Mouse (Mus musculus): Measurements from ENCODE around the gene Arhgdia. TPM values are rescaled to one million over a fixed set of nuclear protein-coding genes. Genes with fewer than 3 reads are reported as not detected.
"Not testable (repeated sequence)": the region's sequence is repeated elsewhere in the genome, so short reads cannot be mapped to it uniquely, and the experiment has no call there.

Arhgdia gene
- total RNA-seq, 4 experiments from 2014 or later: 268 to 314 (median 278) TPM

DNA sequence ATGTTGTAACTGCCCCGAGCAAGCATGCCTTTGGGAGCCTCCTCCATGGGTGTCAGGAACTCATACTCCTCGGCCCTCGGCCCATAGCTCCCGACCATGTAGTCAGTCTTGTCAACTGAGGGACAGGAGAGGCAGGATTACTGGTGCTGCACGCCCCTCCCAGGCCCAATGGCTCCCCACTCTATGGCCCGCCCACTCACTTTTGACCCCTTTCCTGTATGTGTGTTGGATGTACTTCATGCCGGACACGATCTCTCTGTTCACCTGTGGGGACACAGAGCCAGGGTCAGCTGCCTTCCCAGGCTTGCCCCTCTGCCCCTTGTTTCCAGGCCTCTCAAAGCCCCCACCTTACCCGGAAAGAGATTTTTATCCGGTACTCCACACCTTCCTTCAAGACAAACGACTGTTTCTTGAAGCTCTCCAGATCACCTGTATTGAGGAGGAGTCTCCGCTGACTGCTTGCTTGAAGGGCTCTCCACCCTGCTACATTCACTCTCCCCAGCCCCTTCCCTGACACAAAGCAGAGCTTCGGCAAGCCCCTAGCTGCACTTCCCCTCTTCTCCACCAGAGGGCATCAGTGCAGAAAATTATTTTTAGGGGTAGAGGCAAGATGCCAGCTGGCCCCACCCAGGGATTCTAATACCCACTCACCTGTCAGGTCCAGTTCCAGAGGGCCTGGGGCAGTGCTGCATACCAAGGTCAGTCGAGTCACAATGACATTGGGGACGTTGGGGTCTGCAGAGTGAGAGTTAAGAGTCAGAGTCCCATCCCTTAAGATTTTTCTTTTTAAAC is 1.9 kb downstream of the Arhgdia start:
- peak; percentile 58 to 74 for DNase-seq (ENCODE audit: low spot score in 2 of 2)

DNA sequence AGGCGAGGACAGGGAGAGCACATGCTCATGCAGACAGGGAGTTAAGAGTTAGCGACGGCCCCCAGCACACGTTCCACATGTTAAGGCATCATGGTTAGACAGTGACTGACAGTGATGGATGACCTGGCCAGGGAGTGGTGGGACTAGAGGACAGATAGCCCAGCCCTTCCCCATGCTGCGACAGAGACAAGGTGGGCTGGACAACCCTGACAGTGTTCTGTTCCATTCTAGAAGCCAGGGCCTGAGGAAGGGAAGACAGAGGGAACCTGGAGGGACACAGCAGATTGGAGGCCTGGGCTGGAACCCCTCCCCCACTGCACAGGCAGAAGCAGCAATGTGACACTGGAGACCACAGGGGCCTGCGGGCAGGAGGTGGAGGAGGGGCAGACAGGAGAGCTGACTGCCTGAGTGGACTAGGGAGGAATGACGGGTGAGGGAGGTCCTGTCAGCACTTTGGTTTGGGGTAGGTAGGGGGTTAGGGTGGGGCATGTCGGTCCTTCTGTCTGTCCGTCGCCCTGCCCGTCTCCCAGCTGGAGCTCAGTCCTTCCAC is 2.7 kb downstream of the Arhgdia start:
- DNase-seq (ENCODE audit: low spot score in 2 of 2): no peak

DNA sequence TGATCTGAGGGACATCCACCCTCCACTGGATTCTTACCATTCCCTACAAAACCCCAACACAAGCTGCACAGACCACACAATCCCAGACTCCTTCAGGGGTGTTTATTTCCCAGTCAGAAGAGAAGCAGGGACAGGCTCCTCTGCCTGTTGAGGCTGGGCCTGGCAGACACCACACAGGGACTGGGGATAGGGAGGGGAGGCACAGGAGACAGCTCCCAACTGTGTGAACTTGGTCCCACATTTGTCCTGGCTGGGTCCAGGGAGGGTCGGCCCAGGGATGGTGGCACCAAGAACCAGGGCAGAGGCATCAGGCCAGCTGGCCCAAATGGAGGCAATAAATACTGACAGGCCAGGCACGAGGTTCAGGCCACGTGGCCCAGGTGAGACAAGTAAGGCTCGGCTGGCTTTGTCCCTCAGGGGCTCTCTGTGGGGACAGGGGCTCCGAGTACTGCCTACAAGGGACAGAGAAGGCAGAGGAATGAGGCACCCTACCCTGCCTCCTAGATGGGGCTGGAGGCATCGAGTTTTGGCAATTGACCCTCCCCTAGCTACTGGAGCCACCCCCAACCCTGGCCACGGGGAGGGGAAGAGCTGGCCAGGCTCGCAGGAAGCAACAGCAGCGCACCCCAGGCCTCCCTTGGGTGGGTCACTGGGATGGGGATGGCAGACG is 3.3 kb downstream of the Arhgdia start:
- no peak for DNase-seq (ENCODE audit: low spot score in 2 of 2)

DNA sequence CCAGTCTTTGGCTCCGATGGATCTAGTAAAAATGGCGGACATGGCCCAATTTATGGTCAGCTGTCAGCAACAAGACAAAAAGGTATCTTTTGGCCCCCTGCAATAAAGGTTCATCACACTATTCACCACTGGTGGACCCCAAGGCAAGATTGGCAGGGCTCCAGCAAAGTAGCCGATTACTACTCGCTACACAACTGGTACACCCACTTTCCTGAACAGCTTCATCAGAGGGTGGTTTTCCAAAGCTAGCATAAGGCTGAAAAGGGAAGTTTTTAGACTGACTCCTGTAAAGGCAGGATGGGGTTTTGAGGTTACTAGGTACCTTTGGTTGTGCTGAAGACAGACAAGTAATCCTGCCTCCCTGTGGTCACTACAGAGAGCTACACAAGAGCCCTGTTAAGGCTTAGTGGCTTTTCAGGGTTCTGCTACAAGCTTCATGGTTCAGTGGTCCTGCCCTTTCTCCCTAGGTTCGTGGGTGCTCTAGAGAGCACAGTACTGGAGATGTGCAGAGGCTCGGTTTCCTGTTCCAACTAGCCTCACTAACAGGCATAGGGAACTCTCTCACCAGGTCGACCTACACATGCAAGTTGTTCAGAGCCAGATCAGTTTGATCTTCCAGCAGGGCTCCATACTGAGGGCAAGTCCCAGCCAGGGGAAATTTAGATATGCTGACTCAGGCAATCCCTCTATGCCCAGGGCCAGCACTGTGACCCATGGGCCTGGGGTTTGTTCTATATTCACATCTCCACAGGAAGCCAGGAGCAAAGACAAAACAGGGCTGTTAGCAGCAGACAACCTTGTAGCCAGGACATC is 4.0 kb downstream of the Arhgdia start:
- DNase-seq (ENCODE audit: low spot score in 2 of 2): no peak

DNA sequence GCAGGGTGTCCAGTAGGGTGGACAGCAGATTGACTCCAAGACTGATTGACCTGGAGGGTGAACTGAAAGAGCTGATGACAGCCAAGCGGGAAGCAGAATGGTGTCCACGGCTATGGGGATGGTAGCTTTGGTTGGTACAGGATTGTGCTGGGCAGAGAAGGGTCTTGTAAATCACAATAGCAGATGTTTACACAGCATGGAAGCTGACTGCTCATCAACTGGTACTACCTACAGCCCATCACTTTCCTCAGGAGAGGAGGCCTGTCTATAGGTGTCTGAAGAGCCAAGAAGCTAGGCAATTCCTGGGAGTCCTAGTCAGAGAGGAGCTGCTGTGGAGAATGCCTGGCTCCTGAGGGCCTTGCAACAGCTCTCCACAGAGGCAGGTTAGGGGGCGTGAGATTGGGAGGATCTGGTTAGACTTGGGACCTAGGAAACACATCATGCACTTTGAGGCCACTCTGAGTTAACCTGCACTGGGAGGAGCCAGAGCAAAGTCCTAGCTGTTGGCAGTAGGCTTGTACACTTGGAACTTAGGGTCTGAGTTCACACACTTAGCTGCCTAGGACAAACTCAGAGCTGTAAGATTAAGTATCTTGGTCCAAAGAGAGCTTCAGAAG is 5.0 kb downstream of the Arhgdia start:
- no peak for DNase-seq (ENCODE audit: low spot score in 2 of 2)

DNA sequence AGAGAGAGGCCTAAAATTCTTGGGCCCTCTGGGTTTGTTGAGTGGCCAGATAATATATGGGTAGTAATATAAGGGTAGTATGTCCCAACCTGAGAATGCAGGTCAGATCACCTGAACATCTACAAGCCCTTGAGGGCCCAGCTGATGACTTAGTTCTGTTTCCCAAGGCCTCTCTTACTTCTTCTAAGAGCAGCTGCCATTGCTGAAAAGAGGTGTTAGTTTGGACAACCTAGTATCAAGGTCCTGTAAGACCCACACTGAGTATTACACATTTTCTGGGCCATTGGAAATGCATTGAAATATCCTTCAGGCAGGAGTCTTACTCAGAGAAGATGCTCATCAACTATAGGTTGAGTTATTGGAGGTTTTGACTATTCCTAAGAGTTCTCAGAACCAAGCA is 5.5 kb downstream of the Arhgdia start:
- DNase-seq (ENCODE audit: low spot score in 2 of 2): no peak

DNA sequence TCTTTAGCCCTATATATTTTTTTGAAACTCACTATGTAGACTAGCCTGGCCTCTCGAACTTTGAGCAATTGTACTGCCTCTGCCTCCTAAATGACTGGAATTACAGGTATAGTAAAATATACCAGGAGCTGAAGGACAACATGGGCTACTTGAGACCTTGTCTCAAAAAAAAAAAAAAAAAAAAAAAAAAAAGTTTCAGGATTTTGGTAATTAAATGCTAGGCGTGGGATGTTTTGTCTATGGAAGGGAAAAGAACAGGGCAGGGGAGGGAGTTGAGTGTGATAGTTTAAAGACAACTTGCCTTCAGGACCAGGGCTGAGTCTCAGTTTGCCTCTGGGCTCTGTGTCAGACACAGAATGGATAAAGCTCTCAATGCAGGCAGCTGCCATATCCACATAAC is 6.4 kb downstream of the Arhgdia start:
- DNase-seq (ENCODE audit: low spot score in 2 of 2): no peak

DNA sequence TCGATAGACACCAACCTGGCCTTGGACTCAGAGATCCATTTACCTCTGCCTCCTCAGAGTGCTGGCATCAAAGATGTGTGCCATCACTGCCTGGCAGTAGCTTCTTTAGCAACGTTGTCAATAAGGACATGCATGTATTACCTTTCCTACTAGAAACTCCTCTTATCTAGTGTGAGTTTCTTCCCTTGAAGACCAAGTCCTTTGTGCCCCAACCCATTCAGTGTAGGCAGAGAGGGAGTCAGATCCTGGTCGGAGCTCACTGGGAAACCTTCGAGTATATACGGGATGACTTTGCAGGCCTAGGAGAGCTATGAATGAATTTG is 7.2 kb downstream of the Arhgdia start:
- no peak for DNase-seq (ENCODE audit: low spot score in 2 of 2)

DNA sequence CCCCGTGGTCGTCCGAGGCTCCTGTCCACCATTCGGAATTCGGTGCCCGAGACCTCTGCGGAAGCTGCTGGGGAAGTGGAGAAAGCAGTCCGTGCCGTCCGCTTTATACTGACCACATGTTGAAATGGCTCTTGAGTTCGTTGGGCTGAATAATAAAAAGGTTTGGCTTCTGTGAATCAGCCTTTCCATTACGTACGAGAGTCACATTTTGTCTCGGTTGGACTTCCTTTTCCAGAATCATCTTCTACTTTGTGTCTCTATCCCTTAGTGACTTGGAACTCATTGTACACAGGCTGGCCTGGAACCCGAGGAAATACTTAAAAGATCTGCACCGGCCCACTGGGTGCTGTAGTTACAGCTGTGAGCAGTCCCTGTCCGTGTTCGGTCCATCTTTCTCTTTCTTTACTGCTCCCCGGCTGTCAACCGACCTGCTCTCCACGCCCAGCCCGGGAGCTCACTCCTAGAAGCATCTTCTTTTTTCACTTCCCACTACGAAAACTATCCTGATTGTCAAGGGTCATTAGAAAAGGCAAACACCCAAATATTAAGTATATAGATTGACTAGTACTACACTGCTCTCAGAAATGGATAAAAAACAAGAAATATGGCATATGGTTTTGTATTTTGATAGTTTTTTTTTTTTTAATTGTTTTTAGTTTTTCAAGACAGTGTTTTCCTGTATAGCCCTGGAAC is 7.7 kb downstream of the Arhgdia start:
- no peak for DNase-seq (ENCODE audit: low spot score in 2 of 2)

DNA sequence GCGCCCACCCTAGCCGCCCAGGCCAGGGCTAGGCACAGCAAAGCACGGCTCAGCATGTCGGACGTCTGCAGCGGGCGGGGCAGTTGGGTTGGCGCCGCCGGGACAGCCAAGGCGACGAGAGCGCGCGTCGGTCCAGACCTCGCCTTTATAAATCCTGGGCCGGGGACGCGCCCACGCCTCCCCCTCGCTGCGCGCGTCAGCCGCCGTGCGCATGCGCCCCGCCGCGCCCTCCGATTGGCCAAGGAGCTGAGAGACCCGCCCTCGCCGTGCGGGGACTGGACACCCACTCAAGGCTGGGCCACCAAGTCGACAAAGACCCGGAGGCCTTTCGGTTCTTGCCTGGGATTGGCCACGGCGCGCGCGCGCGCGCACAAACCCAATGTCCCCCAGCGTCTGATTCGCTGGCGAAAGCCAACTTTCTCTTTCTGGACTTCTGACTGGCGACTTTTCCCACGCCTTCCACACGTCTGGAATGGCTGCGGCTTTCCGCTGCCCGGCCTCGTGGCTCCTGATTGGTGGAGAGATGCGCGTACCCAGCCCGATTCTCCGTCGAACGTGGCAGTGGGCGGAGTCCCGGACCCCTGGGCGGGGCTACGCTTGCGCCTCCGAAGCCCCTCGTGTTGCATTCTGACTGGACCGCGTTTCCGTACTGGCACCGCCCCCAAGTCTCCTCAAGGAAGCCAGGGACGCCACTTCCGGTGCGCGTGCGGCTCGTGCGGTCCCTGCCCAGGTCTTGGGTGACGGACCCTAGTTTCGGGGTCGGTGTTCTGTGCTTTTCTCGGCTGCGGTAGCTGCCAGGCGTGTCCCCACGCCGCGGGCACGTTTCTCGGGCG is 8.5 kb downstream of the Arhgdia start, which contains the start of gene P4hb:
P4hb (minus strand) TSS at position 502 of the 833 bp plus-strand sequence.
- DNase-seq (ENCODE audit: low spot score in 2 of 2): peak; percentile 100

DNA sequence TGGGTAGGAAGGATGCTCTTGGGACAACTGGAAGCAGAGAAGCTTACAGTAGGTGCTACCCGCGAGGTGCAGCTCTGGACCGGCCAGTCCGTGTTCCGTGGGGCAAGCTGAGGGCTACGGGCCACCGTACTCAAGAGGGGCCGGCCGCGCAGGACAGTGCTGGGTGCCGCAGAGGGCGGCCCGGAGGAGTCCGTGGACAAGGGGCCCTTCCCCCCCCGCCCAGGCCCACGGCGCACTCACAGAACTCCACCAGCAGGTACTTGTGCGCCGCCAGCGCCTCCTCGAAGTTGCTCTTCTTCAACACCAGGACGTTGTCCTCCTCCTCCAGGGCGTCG is 9.0 kb downstream of the Arhgdia start:
- DNase-seq (ENCODE audit: low spot score in 2 of 2): no peak

DNA sequence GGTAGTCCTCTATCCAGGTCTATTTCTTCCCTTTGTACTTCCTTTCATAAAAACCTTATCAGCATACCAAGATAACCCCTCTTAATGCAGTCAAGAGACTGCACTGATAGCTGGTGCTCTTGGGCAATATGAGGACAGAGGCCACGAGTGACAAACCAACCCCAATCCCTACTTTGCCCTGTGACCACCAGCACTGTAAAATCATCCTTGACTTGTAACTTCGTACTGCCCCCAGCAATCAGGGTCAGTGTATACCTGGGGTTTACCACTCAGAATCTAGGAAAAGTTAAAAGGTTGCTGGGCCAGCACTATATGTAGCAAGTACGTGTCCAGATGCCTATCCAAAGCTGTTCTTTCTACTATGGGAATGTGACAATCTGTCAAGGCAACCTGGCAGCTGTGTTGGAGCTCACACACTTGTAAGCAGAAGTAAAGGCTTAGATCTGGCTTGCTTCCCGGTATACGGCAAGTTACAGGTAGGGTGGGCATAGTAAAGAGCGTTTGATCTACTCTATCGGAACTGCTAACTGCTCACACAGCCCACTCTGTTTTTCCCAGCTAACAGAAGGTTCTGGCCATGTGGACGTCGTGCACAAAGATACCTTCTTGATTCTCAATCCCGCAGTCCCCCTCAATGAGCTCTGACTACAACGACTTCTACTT is 9.5 kb downstream of the Arhgdia start:
- no peak for DNase-seq (ENCODE audit: low spot score in 2 of 2)

DNA sequence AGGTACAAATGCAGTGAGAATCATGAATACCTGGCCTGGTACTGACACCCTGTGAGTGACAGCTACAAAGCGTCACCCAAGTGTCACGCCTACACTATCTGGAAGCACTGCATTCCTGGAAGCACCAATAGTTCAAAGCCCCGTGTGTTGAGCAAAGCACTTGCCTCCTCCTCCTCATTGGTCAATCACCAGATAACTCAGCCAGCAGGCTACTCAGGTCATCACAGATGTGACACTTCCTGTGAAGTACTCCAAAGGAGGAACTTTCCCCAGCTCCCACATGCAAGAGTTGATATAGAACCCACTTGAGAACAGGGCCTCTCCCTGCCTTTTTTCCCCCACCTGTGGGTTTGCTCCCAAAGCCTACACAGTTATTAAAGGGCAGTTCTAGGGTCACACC is 10.3 kb downstream of the Arhgdia start:
- DNase-seq (ENCODE audit: low spot score in 2 of 2): no peak

DNA sequence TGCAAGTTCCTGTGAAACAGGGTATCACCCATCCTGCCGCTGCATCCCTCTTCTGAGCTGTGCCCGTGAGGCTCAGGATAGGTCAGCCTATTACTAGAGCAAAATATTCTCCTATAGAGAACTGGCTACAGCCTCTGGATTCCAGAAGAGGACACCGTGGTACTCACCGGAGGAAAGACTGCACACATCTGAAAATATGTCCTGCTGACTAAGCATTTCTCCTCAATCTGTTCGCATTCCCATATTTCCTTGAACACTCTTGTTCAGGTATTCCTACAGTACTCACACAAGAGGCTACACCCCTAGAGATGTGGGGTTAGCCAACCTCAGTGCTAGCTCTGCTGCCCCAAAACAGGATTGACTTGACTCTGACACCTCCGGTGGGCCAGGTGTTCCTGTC is 13.1 kb downstream of the Arhgdia start:
- DNase-seq (ENCODE audit: low spot score in 2 of 2): no peak

DNA sequence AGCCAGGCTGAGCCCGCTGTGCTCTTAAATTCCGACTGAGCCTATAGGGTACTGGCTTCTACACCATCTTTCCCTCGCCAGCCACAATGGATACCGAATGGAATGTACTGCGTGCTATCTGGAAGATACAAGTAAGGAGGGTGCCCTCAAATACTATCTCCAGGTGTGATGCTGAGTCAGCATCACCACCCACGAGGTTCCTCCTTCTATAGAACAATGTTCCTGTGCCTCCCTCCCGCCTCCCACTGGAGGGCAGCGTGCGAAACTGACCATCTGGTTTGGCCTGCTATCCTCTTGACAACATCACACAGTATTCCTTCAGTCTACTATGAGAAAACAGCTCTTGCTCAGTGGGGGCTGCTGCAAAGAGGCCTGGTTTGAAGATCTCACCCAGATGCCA is 16.3 kb downstream of the Arhgdia start:
- no peak for DNase-seq (ENCODE audit: low spot score in 2 of 2)

DNA sequence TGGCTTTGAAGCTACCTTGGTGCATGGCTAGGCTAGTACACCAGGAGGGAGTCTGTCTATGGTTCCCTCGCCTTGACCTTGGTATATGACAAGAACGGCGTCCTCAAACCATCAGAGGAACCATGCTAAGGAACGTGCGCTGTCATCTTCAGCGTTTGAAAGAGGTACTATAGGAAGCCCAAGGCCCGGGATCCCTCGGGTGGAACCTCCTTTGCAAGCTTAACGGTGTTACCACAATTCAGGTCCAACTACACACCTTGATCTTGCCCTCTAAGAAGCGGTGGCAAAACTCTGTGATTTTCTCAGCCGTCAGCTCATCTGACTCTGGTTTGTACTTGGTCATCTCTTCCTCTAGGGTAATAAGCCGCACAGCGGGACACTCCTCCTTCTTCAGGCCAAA is 18.5 kb downstream of the Arhgdia start:
- no peak for DNase-seq (ENCODE audit: low spot score in 2 of 2)

DNA sequence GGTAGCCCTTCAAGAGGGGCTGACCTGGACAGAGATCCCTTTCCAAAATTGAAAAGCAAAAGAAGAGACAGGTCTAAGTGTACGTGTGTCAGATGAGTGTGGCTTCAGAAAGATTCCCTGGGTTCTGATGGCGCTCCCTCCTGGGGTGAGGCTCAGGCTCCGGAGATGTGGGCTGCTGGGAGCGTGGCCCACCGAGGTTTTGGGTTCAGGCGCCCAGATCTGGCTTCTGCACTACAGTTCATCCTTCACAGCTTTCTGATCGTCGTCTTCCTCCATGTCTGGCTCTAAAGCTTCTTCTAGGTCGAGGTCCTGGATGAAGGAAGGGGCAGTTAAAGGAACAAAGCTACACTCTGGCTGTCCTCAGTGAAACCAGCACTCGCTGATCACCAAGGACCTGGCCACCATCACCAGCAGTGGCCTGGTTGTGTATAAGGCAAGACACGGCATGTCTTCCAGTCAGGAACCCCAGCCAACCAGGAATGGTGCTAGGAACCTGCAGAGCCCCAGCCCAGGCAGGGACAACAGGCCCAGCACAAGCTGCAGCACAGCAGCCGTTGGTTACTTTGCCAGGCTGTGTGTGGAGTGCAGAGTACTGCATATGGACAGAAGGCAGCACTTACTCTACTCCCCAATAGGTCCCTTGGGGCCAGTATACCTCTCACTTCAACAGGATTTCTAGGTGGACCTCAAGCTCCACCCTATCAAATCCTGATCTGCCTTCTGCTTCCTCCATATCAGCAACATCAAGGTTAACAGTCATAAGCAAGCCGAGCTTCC is 20.3 kb downstream of the Arhgdia start:
- DNase-seq (ENCODE audit: low spot score in 2 of 2): no peak

DNA sequence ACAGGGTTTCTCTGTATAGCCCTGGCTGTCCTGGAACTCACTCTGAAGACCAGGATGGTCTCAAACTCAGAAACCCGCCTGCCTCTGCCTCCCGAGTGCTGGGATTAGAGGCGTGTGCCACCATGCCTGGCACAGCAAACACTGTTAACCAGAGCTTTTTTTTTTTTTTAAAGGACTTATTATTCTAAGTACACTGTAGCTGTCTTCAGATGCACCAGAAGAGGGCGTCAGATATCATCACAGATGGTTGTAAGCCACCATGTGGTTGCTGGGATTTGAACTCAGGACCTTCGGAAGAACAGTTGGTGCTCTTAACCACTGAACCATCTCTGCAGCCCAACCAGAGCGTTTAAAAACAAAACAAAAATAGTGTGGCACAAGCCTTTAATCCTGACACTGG is 22.6 kb downstream of the Arhgdia start:
- DNase-seq (ENCODE audit: low spot score in 2 of 2): not testable (repeated sequence)

DNA sequence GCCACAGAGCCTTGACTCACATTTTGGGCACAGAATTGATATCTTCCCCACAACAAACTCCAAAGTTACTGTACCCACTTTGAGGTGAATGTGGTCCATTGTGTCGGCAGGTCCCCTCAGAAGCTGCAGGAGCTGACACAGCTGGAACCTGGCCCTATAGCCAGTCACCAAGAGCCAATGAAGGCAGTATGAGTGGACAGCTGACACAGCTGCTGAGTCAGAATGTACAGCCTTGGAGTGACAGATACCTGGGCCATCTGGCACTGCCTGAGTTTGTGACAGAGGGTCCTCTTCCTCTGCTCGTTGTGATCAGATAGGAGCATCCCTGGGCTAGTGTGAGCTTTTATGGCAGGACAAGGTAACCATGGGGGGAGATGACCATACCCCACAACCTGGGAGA is 26.2 kb downstream of the Arhgdia start:
- no peak for DNase-seq (ENCODE audit: low spot score in 2 of 2)
